Mouse (Mus musculus) forebrain, embryonic 13.5 days (tissue): ENCODE data around the gene Dhrs9. TPM values are rescaled to one million over a fixed set of nuclear protein-coding genes. Genes with fewer than 3 reads are reported as not detected.

Experiments used
- ATAC-seq: fragments of 200-750 bp; cut with Nextera tagmentation; 2 replicates; pipeline ENCODE4 v1.8.0; 2017
- H3K27ac ChIP-seq: fragments of 300-500 bp; sonication (generic); 2 replicates; pipeline ENCODE4 v1.5.1; 2015; ENCODE audit warnings: inconsistent platforms, mild to moderate bottlenecking, moderate library complexity
- H3K27me3 ChIP-seq: fragments of 300-500 bp; sonication (generic); 2 replicates; pipeline ENCODE4 v1.6.1; 2015; ENCODE audit warnings: mild to moderate bottlenecking, inconsistent platforms
- H3K36me3 ChIP-seq: fragments of 300-500 bp; sonication (generic); 2 replicates; pipeline ENCODE4 v1.6.1; 2015; ENCODE audit warnings: mild to moderate bottlenecking, inconsistent platforms; ENCODE audit not compliant: poor library complexity, severe bottlenecking
- H3K4me1 ChIP-seq: fragments of 300-500 bp; sonication (generic); 2 replicates; pipeline ENCODE4 v1.6.1; 2015; ENCODE audit warnings: inconsistent platforms
- H3K4me2 ChIP-seq: fragments of 300-500 bp; sonication (generic); 2 replicates; pipeline ENCODE4 v1.6.1; 2015; ENCODE audit warnings: inconsistent platforms, mild to moderate bottlenecking, moderate library complexity
- H3K4me3 ChIP-seq: fragments of 300-500 bp; sonication (generic); 2 replicates; pipeline ENCODE4 v1.5.1; 2015; ENCODE audit warnings: mild to moderate bottlenecking, inconsistent platforms
- H3K9ac ChIP-seq: fragments of 300-500 bp; sonication (generic); 2 replicates; pipeline ENCODE4 v1.6.1; 2015; ENCODE audit warnings: mild to moderate bottlenecking, inconsistent platforms
- H3K9me3 ChIP-seq: fragments of 300-500 bp; sonication (generic); replicated peaks from 2 replicates; pipeline ENCODE4 v1.6.1; 2016; ENCODE audit warnings: inconsistent platforms
- WGBS: fragments of 180-500 bp; shearing (Covaris S2); methylation state at CpG from one replicate; pipeline ENCODE4 v1.1.7; 2015; 5-methylcytosine and 5-hydroxymethylcytosine counted together
- polyA plus RNA-seq: library from polyadenylated mRNA; unstranded; fragments of >200 nt; fragmentation: Nextera tagmentation; extraction: Ambion mirVana; gene quantifications from 2 replicates; pipeline ENCODE4 v1.2.1, GENCODE M21; 2015

Dhrs9 gene
- polyA plus RNA-seq, 1 experiment from 2014 or later: not detected

- no peaks in the 10 kb centered on the region for H3K4me1 ChIP-seq
- H3K36me3 ChIP-seq: no peaks in the 10 kb centered on the region
- ATAC-seq: no peak
- no peaks in the 10 kb centered on the region for H3K9me3 ChIP-seq
- no peak overlapping the region for H3K4me2 ChIP-seq
- H3K4me3 ChIP-seq: no peak overlapping the region
- H3K27ac ChIP-seq: no peak overlapping the region
- 94% methylated on average over 10 of the region's 10 CpGs for WGBS
- peaks cover 3% of the 10 kb centered on the region; the same call in 1 of the 2 replicates for H3K27me3 ChIP-seq
- H3K9ac ChIP-seq: no peak overlapping the region
Observed at GRCm38 (mm10) chr2:69427141-69427540, 46.9 kb downstream of the Dhrs9 start.

- H3K4me1 ChIP-seq: no peaks in the 10 kb centered on the region
- 34% methylated on average over 3 of the region's 3 CpGs for WGBS
- no peak overlapping the region for H3K9ac ChIP-seq
- H3K4me3 ChIP-seq: no peak overlapping the region
- ATAC-seq: peak; percentile 82
- no peaks in the 10 kb centered on the region for H3K9me3 ChIP-seq
- no peak overlapping the region for H3K4me2 ChIP-seq
- H3K27ac ChIP-seq: no peak overlapping the region
- H3K36me3 ChIP-seq: no peaks in the 10 kb centered on the region
- H3K27me3 ChIP-seq: no peaks in the 10 kb centered on the region
Observed at GRCm38 (mm10) chr2:69428116-69428515, 47.9 kb downstream of the Dhrs9 start.

GRCm38 (mm10) chr2:69441656-69442055, 61.4 kb downstream of the Dhrs9 start:
- Histone ChIP-seq H3K9me3 (no peaks in the 10 kb centered on the region), H3K4me1 (no peaks in the 10 kb centered on the region), H3K27me3 (no peaks in the 10 kb centered on the region), H3K27ac (no peak overlapping the region), H3K36me3 (no peaks in the 10 kb centered on the region), H3K9ac (no peak overlapping the region), H3K4me2 (no peak overlapping the region), H3K4me3 (no peak overlapping the region)
- WGBS: 76% methylated on average over 3 of the region's 3 CpGs
- ATAC-seq: no peak

GRCm38 (mm10) chr2:69445896-69446472, 65.7 kb downstream of the Dhrs9 start:
- Histone ChIP-seq H3K9ac (no peak overlapping the region), H3K36me3 (no peaks in the 10 kb centered on the region; the same call in 1 of the 2 replicates), H3K9me3 (no peaks in the 10 kb centered on the region), H3K27ac (no peak overlapping the region), H3K4me1 (no peaks in the 10 kb centered on the region), H3K4me3 (no peak overlapping the region), H3K4me2 (no peak overlapping the region), H3K27me3 (no peaks in the 10 kb centered on the region)
- 76% methylated on average over 4 of the region's 4 CpGs for WGBS
- peak; percentile 85; the same call in 1 of the 2 replicates for ATAC-seq

GRCm38 (mm10) chr2:69448581-69448980, 68.3 kb downstream of the Dhrs9 start:
- H3K4me2 ChIP-seq: no peak overlapping the region
- H3K36me3 ChIP-seq: no peaks in the 10 kb centered on the region; the same call in 1 of the 2 replicates
- no peaks in the 10 kb centered on the region for H3K4me1 ChIP-seq
- no peaks in the 10 kb centered on the region for H3K9me3 ChIP-seq
- no peak overlapping the region for H3K4me3 ChIP-seq
- no peak overlapping the region for H3K9ac ChIP-seq
- no peak overlapping the region for H3K27ac ChIP-seq
- no peaks in the 10 kb centered on the region for H3K27me3 ChIP-seq
- 81% methylated on average over 4 of the region's 4 CpGs for WGBS
- ATAC-seq: no peak

- no peaks in the 10 kb centered on the region; the same call in 1 of the 2 replicates for H3K36me3 ChIP-seq
- no peak for ATAC-seq
- no peak overlapping the region for H3K27ac ChIP-seq
- H3K9me3 ChIP-seq: no peaks in the 10 kb centered on the region
- H3K4me2 ChIP-seq: no peak overlapping the region
- 92% methylated on average over 5 of the region's 5 CpGs for WGBS
- H3K4me1 ChIP-seq: no peaks in the 10 kb centered on the region
- H3K4me3 ChIP-seq: no peak overlapping the region
- no peak overlapping the region for H3K9ac ChIP-seq
- H3K27me3 ChIP-seq: no peaks in the 10 kb centered on the region
Observed at GRCm38 (mm10) chr2:69451128-69451527, 70.9 kb downstream of the Dhrs9 start.

Other genes with a start within 250 kb of the Dhrs9 start
- 0.53 and 0.96 TPM in 2 replicates for gene Nostrin, start 244.6 kb upstream of the Dhrs9 start, polyA plus RNA-seq
- 201 and 226 TPM in 2 replicates for gene Spc25, start 174.3 kb upstream of the Dhrs9 start, polyA plus RNA-seq
- gene G6pc2, start 169.4 kb upstream of the Dhrs9 start, polyA plus RNA-seq: not detected in 2 replicates
- gene Abcb11, start 37.8 kb upstream of the Dhrs9 start, polyA plus RNA-seq: 0.04 TPM in 1 of 2 replicates, not detected in the other
- gene Lrp2, start 205.6 kb downstream of the Dhrs9 start, polyA plus RNA-seq: 0.75 and 1.1 TPM in 2 replicates